Mouse (Mus musculus) c-Kit-negative CD71-positive TER-119-positive erythroid progenitor cells, embryonic 14.5 days (primary cell): ENCODE measurements at regions not wholly inside any gene's neighbourhood (a gene's known extent, or its start where the extent isn't known, plus 50 kb on each side); places are given as distances from the start of the nearest gene placed in this dataset.

Experiments
- DNase-seq: peaks from one replicate; pipeline ENCODE4 v3.0.0-alpha.2; 2013; ENCODE audit warnings: low read depth, low spot score

GRCm38 (mm10) chr6:98178005-98178404 is 164.5 kb downstream of the Gm765 start:
- no peak for DNase-seq

- no peak for DNase-seq
These were observed 193.3 kb downstream of the Gm765 start for GRCm38 (mm10) chr6:98149043-98149813.

- no peak for DNase-seq
These were observed 194.7 kb downstream of the Gm765 start for GRCm38 (mm10) chr6:98147855-98148254.

GRCm38 (mm10) chr6:98132931-98133330 is 209.6 kb downstream of the Gm765 start:
- no peak for DNase-seq

- no peak for DNase-seq
These were observed 217.1 kb downstream of the Gm765 start for GRCm38 (mm10) chr6:98125434-98125833.

- DNase-seq, result no peak
These were observed 224.0 kb downstream of the Gm765 start for GRCm38 (mm10) chr6:98118355-98119150.

- no peak for DNase-seq
These were observed 228.0 kb downstream of the Gm765 start for GRCm38 (mm10) chr6:98114327-98115134.

- DNase-seq, result no peak
These were observed 228.8 kb downstream of the Gm765 start for GRCm38 (mm10) chr6:98113708-98114107.

- no peak for DNase-seq
These were observed 229.9 kb downstream of the Gm765 start for GRCm38 (mm10) chr6:98112495-98113115.

- DNase-seq, result no peak
These were observed 235.4 kb downstream of the Gm765 start for GRCm38 (mm10) chr6:98107123-98107522.

- peak; percentile 16 for DNase-seq
These were observed 237.1 kb downstream of the Gm765 start for GRCm38 (mm10) chr6:98105280-98106090.

- DNase-seq, result no peak
These were observed 238.1 kb downstream of the Gm765 start for GRCm38 (mm10) chr6:98104432-98104831.

GRCm38 (mm10) chr6:98101023-98101422 is 241.5 kb downstream of the Gm765 start:
- DNase-seq, result no peak

GRCm38 (mm10) chr6:98099126-98099525 is 243.4 kb downstream of the Gm765 start:
- no peak for DNase-seq

- no peak for DNase-seq
These were observed 247.3 kb downstream of the Gm765 start for GRCm38 (mm10) chr6:98095243-98095642.

GRCm38 (mm10) chr6:98089185-98089584 is 253.4 kb downstream of the Gm765 start:
- no peak for DNase-seq

GRCm38 (mm10) chr6:98080076-98080475 is 262.5 kb downstream of the Gm765 start:
- no peak for DNase-seq
